Mouse (Mus musculus) heart, embryonic 15.5 days (tissue): ENCODE measurements around the gene Spi1. TPM values are rescaled to one million over a fixed set of nuclear protein-coding genes. Genes with fewer than 3 reads are reported as not detected.

Source experiments
- ATAC-seq: fragments of 200-750 bp; cut with Nextera tagmentation; replicated peaks from 2 replicates; pipeline ENCODE4 v1.8.0; 2017; ENCODE audit warnings: low read depth, moderate TSS enrichment; ENCODE audit not compliant: insufficient number of reproducible peaks, insufficient read depth, low FRiP score
- H3K27ac ChIP-seq: fragments of 300-500 bp; sonication (generic); 2 replicates; pipeline ENCODE4 v1.5.1; 2015; ENCODE audit warnings: mild to moderate bottlenecking, inconsistent platforms
- H3K27me3 ChIP-seq: fragments of 300-500 bp; sonication (generic); 2 replicates; pipeline ENCODE4 v1.6.1; 2015; ENCODE audit warnings: inconsistent platforms
- H3K36me3 ChIP-seq: fragments of 300-500 bp; sonication (generic); 2 replicates; pipeline ENCODE4 v1.6.1; 2015; ENCODE audit warnings: mild to moderate bottlenecking, inconsistent platforms
- H3K4me1 ChIP-seq: fragments of 300-500 bp; sonication (generic); replicated peaks from 2 replicates; pipeline ENCODE4 v1.6.1; 2015; ENCODE audit warnings: inconsistent platforms
- H3K4me2 ChIP-seq: fragments of 300-500 bp; sonication (generic); 2 replicates; pipeline ENCODE4 v1.6.1; 2015; ENCODE audit warnings: inconsistent platforms, mild to moderate bottlenecking, moderate library complexity
- H3K4me3 ChIP-seq: fragments of 300-500 bp; sonication (generic); 2 replicates; pipeline ENCODE4 v1.5.1; 2015; ENCODE audit warnings: mild to moderate bottlenecking, inconsistent platforms
- H3K9ac ChIP-seq: fragments of 300-500 bp; sonication (generic); 2 replicates; pipeline ENCODE4 v1.6.1; 2015; ENCODE audit warnings: mild to moderate bottlenecking, inconsistent platforms
- H3K9me3 ChIP-seq: fragments of 300-500 bp; sonication (generic); replicated peaks from 2 replicates; pipeline ENCODE4 v1.6.1; 2016; ENCODE audit warnings: inconsistent platforms
- WGBS: fragments of 180-500 bp; shearing (Covaris S2); methylation state at CpG from one replicate; pipeline ENCODE4 v1.1.7; 2015; ENCODE audit warnings: mixed read lengths; 5-methylcytosine and 5-hydroxymethylcytosine counted together
- polyA plus RNA-seq: library from polyadenylated mRNA; unstranded; fragments of >200 nt; fragmentation: Nextera tagmentation; extraction: Ambion mirVana; gene quantifications from 2 replicates; pipeline ENCODE4 v1.2.1, GENCODE M21; 2015

Spi1 gene
- polyA plus RNA-seq, 1 experiment from 2014 or later: 3.9 TPM

DNA sequence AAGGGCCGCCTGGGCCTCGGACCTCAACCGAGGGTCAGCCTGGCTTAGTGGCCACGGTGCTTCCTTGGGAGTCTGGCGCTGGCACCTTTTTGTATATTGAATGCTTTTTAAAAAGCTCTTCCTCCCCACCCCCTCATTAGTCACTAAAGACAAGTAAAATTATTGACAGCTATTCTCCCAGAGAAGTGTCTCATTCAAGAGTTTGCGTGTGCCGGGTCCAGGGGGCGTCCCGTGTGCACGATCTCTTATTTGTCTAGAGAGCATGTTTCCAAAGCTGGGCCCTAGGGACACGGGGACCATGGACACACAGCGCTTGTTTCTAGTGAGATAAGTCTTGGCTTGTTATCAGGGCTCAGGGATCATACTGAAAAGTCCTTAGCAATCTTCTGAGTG is 33.4 kb downstream of the Spi1 start:
- 0 out of 2 replicates have a peak, but pooled peaks cover 3% of the 10 kb centered on the region for H3K36me3 ChIP-seq
- peak overlapping the region; percentile 47 for H3K4me3 ChIP-seq
- 17% methylated on average over 12 of the region's 12 CpGs for WGBS
- H3K4me1 ChIP-seq: peaks cover 34% of the 10 kb centered on the region
- no peaks in the 10 kb centered on the region for H3K27me3 ChIP-seq
- H3K9ac ChIP-seq: peak overlapping the region; percentile 59
- peak overlapping the region; percentile 78 for H3K4me2 ChIP-seq
- H3K27ac ChIP-seq: peak overlapping the region; percentile 22
- H3K9me3 ChIP-seq: no peaks in the 10 kb centered on the region
- ATAC-seq: no peak

DNA sequence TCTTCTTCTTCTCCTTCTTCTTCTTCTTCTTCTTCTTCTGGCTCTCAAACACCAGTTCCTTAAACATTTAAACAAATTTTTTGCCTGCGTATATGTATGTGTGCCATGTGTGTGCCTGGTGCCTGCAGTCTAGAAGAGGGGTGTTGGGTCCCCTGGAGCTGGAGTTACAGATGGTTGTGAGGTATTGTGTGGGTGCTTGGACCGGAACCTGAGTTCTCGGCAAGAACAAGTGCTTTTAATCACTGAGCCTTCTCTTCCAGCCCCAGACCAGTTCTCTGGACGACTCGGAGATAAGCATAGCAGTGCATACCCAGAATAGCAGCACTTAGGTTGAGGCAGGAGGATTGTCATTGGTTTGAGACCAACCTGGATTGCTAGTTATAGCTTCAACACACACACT is 34.7 kb downstream of the Spi1 start:
- no peaks in the 10 kb centered on the region for H3K9me3 ChIP-seq
- ATAC-seq: no peak
- no peaks in the 10 kb centered on the region for H3K27me3 ChIP-seq
- 0 out of 2 replicates have a peak overlapping the region, but pooled peaks have one; percentile 67 for H3K4me3 ChIP-seq
- no peak overlapping the region for H3K9ac ChIP-seq
- WGBS: 34% methylated on average over 5 of the region's 5 CpGs
- peak overlapping the region; percentile 93 for H3K27ac ChIP-seq
- H3K36me3 ChIP-seq: 0 out of 2 replicates have a peak, but pooled peaks cover 3% of the 10 kb centered on the region
- peaks cover 40% of the 10 kb centered on the region for H3K4me1 ChIP-seq
- H3K4me2 ChIP-seq: peak overlapping the region; percentile 71

DNA sequence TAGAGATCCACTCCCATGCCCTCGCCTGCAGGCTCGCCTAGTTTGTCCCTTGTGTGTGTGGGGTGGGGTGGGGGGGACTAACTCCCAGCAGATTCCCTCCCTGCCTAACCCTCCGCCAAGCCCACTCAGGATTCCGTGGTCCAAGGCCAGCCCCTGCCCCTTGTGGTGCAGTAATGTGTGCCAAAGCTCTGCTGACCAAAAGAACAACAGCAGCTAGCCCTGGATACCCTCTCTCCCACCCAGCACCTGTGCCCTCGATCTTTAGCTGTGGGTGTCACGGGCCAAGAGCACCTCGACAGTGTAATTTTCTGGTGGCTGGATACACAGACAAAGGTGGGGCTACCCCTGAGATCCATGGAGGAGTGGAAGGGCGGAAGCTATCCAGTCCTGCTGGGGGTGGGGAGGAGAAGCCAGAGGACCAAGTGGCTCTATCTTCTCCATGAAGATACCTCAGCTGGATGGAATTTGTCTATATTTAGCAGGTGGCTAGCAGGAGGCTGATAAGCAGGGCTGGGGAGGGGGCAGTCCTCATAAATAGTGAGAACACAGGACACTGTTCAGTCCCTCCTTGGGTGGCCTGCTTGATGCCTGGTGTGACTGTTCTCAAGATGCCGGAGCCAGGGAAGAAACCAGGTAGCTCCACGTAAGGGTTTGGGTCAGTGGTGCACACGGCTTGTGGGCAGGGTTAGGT is 35.5 kb downstream of the Spi1 start, which contains the start of gene Mybpc3:
Mybpc3 (plus strand) TSS at position 560 of the 691 bp plus-strand sequence.
- ATAC-seq: peak; percentile 75
- WGBS: 35% methylated on average over 11 of the region's 11 CpGs
- H3K9me3 ChIP-seq: no peaks in the 10 kb centered on the region
- peak within 1 kb of the TSS; percentile 67 for H3K4me3 ChIP-seq
- H3K36me3 ChIP-seq: 0 out of 2 replicates have a peak, but pooled peaks cover 8% of the 10 kb centered on the region
- peak within 1 kb of the TSS; percentile 93 for H3K27ac ChIP-seq
- H3K4me2 ChIP-seq: peak within 1 kb of the TSS; percentile 71
- H3K27me3 ChIP-seq: no peaks in the 10 kb centered on the region
- peaks cover 42% of the 10 kb centered on the region for H3K4me1 ChIP-seq
- peak within 1 kb of the TSS; percentile 82 for H3K9ac ChIP-seq

DNA sequence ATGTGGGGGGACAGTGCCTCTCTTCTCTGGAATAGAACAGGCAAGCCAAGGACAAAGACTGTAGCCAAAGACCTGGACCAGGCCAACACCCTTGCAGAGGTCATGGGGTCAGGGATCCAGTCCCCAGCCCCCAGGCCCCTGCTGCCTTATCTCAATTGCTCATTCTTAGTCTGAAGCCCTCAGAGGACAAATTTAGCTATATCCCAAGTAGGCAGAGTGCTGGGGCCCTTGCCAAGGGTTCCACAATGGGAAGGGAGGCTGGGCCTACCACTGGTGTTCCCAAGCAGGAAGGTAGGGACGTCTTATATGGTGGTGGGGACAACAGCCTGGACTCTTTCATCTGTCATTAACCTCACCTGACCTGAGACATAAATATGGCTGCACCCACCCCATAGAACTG is 36.5 kb downstream of the Spi1 start:
- 35% methylated on average over 1 of the region's 1 CpGs for WGBS
- Histone ChIP-seq H3K9me3 (no peaks in the 10 kb centered on the region), H3K27me3 (no peaks in the 10 kb centered on the region), H3K27ac (peak overlapping the region; percentile 93), H3K4me3 (peak overlapping the region; percentile 67), H3K4me1 (peaks cover 44% of the 10 kb centered on the region), H3K36me3 (0 out of 2 replicates have a peak, but pooled peaks cover 13% of the 10 kb centered on the region), H3K4me2 (peak overlapping the region; percentile 71), H3K9ac (peak overlapping the region; percentile 82)
- peak; percentile 66 for ATAC-seq

DNA sequence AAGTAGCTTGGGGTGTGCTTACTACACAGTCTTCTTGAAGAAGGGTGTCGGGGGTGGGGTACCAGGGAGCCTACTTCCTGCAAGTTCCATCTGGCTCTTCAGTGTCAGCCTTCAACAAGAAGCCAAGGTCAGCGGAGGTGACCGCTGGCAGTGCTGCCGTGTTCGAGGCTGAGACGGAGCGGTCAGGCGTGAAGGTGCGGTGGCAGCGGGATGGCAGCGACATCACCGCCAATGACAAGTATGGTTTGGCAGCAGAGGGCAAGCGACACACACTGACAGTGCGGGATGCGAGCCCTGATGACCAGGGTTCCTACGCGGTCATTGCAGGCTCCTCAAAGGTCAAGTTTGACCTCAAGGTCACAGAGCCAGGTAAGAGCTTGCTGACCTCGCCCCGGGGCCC is 36.9 kb downstream of the Spi1 start:
- H3K36me3 ChIP-seq: peaks cover 13% of the 10 kb centered on the region; the same call in 1 of the 2 replicates
- peak overlapping the region; percentile 67 for H3K4me3 ChIP-seq
- 49% methylated on average over 19 of the region's 19 CpGs for WGBS
- ATAC-seq: no peak
- no peaks in the 10 kb centered on the region for H3K27me3 ChIP-seq
- peak overlapping the region; percentile 93 for H3K27ac ChIP-seq
- no peaks in the 10 kb centered on the region for H3K9me3 ChIP-seq
- H3K4me2 ChIP-seq: peak overlapping the region; percentile 71
- peaks cover 44% of the 10 kb centered on the region for H3K4me1 ChIP-seq
- peak overlapping the region; percentile 82 for H3K9ac ChIP-seq

DNA sequence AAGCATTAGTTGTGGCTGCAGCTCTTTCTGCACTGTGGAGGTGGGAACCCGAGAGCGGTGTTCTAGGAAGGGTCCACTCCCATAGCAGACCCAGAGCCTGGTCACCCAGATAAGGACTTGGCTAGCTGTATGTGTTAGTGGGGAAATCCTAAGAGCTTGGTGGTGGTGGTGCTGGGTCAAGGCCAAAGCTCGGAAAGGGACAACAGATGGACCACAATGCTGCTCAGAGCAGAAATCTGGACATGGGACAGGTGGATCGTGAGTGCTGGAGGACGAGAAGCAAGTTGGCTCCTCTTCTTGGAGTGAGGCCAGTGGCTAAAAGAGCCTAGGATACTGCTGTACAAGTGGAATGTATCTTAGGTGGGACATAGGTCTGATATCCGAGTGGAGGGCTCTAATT is 37.4 kb downstream of the Spi1 start:
- Histone ChIP-seq H3K9ac (peak overlapping the region; percentile 82), H3K4me2 (peak overlapping the region; percentile 71), H3K9me3 (no peaks in the 10 kb centered on the region), H3K36me3 (peaks cover 18% of the 10 kb centered on the region), H3K27ac (peak overlapping the region; percentile 93), H3K27me3 (no peaks in the 10 kb centered on the region), H3K4me1 (peaks cover 49% of the 10 kb centered on the region), H3K4me3 (peak overlapping the region; percentile 67)
- WGBS: 41% methylated on average over 6 of the region's 6 CpGs
- no peak for ATAC-seq

DNA sequence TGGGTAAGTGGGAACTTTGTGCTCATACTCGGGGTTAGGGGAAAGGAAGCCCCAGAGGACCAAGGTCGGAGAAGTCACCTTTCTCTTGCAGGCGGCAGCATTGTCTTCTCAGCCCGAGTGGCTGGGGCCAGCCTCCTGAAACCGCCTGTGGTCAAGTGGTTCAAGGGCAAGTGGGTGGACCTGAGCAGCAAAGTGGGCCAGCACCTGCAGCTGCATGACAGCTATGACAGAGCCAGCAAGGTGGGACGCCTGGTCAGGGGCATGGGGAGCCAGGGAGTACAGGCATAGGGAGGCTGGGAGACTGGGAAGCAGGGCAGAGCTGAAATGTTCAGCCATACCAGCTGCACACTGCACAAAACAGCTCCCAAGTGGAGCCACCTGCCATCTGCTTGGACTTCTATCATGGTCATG is 38.1 kb downstream of the Spi1 start:
- H3K27ac ChIP-seq: peak overlapping the region; percentile 93
- H3K4me1 ChIP-seq: peaks cover 54% of the 10 kb centered on the region
- no peaks in the 10 kb centered on the region for H3K9me3 ChIP-seq
- peak overlapping the region; percentile 82 for H3K9ac ChIP-seq
- H3K4me3 ChIP-seq: peak overlapping the region; percentile 67
- ATAC-seq: no peak
- 29% methylated on average over 6 of the region's 6 CpGs for WGBS
- peak overlapping the region; percentile 71 for H3K4me2 ChIP-seq
- H3K36me3 ChIP-seq: peaks cover 25% of the 10 kb centered on the region
- H3K27me3 ChIP-seq: no peaks in the 10 kb centered on the region

DNA sequence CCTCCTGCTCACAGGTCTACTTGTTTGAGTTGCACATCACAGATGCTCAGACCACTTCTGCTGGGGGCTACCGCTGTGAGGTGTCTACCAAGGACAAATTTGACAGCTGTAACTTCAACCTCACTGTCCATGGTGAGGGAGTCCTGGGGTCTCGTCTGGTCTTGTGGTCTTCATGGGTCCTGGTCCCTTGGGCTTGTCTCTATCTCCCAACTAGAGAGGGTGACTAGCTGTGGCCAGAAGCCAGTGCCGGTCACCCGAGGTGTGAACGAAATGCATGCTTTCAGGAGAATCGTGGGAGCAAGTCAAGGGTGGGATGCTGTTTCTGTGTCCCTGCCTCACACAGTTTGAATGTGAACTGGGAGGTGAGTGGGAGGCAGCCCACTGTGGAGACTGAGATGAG is 38.8 kb downstream of the Spi1 start:
- Histone ChIP-seq H3K27me3 (no peaks in the 10 kb centered on the region), H3K9me3 (no peaks in the 10 kb centered on the region), H3K36me3 (peaks cover 31% of the 10 kb centered on the region), H3K27ac (peak overlapping the region; percentile 93), H3K4me1 (peaks cover 53% of the 10 kb centered on the region), H3K4me3 (peak overlapping the region; percentile 67), H3K9ac (peak overlapping the region; percentile 82), H3K4me2 (peak overlapping the region; percentile 71)
- no peak for ATAC-seq
- 43% methylated on average over 6 of the region's 6 CpGs for WGBS

DNA sequence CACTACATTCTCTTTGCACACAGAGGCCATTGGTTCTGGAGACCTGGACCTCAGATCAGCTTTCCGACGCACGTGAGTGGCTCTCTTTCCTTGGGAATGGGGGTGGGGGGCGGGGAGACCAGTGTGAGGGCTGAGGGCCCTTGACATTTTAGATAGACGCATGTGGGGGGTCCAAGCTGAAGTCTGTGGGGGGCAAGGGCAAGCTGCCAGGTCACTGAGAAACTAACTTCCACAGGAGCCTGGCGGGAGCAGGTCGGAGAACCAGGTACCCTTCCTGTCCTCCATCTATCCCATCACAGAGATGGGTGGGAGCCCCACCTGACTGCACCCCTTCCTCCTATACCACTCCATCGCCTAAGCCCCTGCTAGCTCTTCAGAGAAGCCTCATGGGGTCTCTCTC is 39.3 kb downstream of the Spi1 start:
- WGBS: 41% methylated on average over 8 of the region's 8 CpGs
- no peaks in the 10 kb centered on the region for H3K27me3 ChIP-seq
- peak overlapping the region; percentile 71 for H3K4me2 ChIP-seq
- H3K9me3 ChIP-seq: no peaks in the 10 kb centered on the region
- H3K36me3 ChIP-seq: peaks cover 35% of the 10 kb centered on the region
- no peak for ATAC-seq
- peak overlapping the region; percentile 82 for H3K9ac ChIP-seq
- peak overlapping the region; percentile 67 for H3K4me3 ChIP-seq
- H3K27ac ChIP-seq: peak overlapping the region; percentile 93; the same call in 1 of the 2 replicates
- H3K4me1 ChIP-seq: peaks cover 53% of the 10 kb centered on the region

DNA sequence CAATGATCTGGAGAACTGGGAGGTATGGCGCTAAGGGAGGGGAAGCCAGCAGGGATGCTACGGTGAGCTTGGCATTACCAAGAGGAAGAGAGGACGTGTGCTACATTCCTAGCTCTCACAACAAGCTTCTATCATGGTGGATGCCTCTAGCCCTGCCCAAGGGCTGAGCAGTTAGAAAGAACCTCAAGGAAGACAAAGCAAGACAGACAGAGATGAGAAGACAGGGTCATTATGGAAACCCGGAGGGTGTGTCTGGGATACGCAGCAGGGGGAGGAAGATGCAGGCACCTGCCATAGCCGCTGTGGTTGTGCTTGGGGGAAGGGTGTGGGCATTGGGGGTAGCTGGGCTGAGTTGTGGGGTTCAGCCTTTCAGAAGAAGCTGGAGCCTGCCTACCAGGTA is 41.3 kb downstream of the Spi1 start:
- peak overlapping the region; percentile 82; the same call in 1 of the 2 replicates for H3K9ac ChIP-seq
- 48% methylated on average over 6 of the region's 6 CpGs for WGBS
- peaks cover 55% of the 10 kb centered on the region for H3K4me1 ChIP-seq
- peak overlapping the region; percentile 67 for H3K4me3 ChIP-seq
- H3K36me3 ChIP-seq: peaks cover 42% of the 10 kb centered on the region
- no peaks in the 10 kb centered on the region for H3K27me3 ChIP-seq
- peak overlapping the region; percentile 71 for H3K4me2 ChIP-seq
- no peak for ATAC-seq
- no peaks in the 10 kb centered on the region for H3K9me3 ChIP-seq
- H3K27ac ChIP-seq: 0 out of 2 replicates have a peak overlapping the region, but pooled peaks have one; percentile 35

DNA sequence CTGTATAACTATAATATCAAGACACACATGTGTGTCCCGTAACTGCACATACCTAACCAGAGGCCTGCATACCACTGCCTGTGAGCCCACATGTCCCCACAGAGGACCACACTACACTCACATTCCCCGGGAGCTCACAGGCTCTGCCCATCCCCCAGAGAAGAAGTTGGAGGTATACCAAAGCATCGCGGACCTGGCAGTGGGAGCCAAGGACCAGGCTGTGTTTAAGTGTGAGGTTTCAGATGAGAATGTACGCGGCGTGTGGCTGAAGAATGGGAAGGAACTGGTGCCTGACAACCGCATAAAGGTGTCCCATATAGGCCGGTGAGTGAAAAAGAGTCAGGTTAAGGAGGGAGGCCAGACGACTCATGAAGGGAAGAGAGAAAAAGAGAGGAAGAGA is 42.9 kb downstream of the Spi1 start:
- no peak overlapping the region for H3K27ac ChIP-seq
- 65% methylated on average over 10 of the region's 10 CpGs for WGBS

More for the DNA sequence above, 42.9 kb downstream of the Spi1 start:
- H3K4me3 ChIP-seq: peak overlapping the region; percentile 67; the same call in 1 of the 2 replicates
- peak overlapping the region; percentile 71 for H3K4me2 ChIP-seq
- no peaks in the 10 kb centered on the region for H3K9me3 ChIP-seq
- ATAC-seq: no peak
- no peaks in the 10 kb centered on the region for H3K27me3 ChIP-seq
- peaks cover 52% of the 10 kb centered on the region for H3K36me3 ChIP-seq
- peaks cover 68% of the 10 kb centered on the region for H3K4me1 ChIP-seq
- H3K9ac ChIP-seq: peak overlapping the region; percentile 42; the same call in 1 of the 2 replicates
